8 mouse cellular contexts compared by ENCODE assay signal in genomic region chr7:120503891-120504662, GRCm38 (mm10).
DNase-seq lines count a peak whose midpoint lies in the region; ATAC-seq and TF ChIP-seq lines count a peak whose summit lies in the region.

No protein-coding gene starts in this region.

- no peaks in the 10 kb centered on the region for H3K36me3 ChIP-seq in embryonic facial prominence, embryonic 13.5 days
- H3K36me3 ChIP-seq in hindbrain, embryonic 15.5 days = no peaks in the 10 kb centered on the region
- no peaks in the 10 kb centered on the region for H3K36me3 ChIP-seq in midbrain, postnatal 0 days (ENCODE audit: insufficient read depth, low read length)

- peak overlapping the region; percentile 80 for H3K4me2 ChIP-seq in embryonic facial prominence, embryonic 13.5 days
- peak overlapping the region; percentile 82 for H3K4me2 ChIP-seq in hindbrain, embryonic 15.5 days
- H3K4me2 ChIP-seq in midbrain, postnatal 0 days (ENCODE audit: low read depth, low read length, poor library complexity, severe bottlenecking) = peak overlapping the region; percentile 68

- H3K4me1 ChIP-seq in embryonic facial prominence, embryonic 13.5 days = peaks cover 3% of the 10 kb centered on the region; the same call in 1 of the 2 replicates
- H3K4me1 ChIP-seq in hindbrain, embryonic 15.5 days (replicated peaks) = peaks cover 3% of the 10 kb centered on the region
- H3K4me1 ChIP-seq in midbrain, postnatal 0 days (ENCODE audit: insufficient read depth, low read length) = 0 out of 2 replicates have a peak, but pooled peaks cover 3% of the 10 kb centered on the region

- no peaks in the 10 kb centered on the region for H3K9me3 ChIP-seq in embryonic facial prominence, embryonic 13.5 days
- no peaks in the 10 kb centered on the region for H3K9me3 ChIP-seq in hindbrain, embryonic 15.5 days
- no peaks in the 10 kb centered on the region; the same call in 1 of the 2 replicates for H3K9me3 ChIP-seq in midbrain, postnatal 0 days (ENCODE audit: low read length)

- peak overlapping the region; percentile 42 for H3K4me3 ChIP-seq in embryonic facial prominence, embryonic 13.5 days
- H3K4me3 ChIP-seq in hindbrain, embryonic 15.5 days = peak overlapping the region; percentile 40
- peak overlapping the region; percentile 38 for H3K4me3 ChIP-seq in midbrain, postnatal 0 days (ENCODE audit: low read depth, low read length)

- H3K9ac ChIP-seq in embryonic facial prominence, embryonic 13.5 days = peak overlapping the region; percentile 64
- peak overlapping the region; percentile 41; the same call in 1 of the 2 replicates for H3K9ac ChIP-seq in hindbrain, embryonic 15.5 days
- H3K9ac ChIP-seq in midbrain, postnatal 0 days (replicated peaks; ENCODE audit: low read length, poor library complexity, severe bottlenecking) = peak overlapping the region; percentile 52

- peak; percentile 3 for DNase-seq in kidney, postnatal 14 days
- no peak for DNase-seq in kidney, adult 9 months
- no peak for DNase-seq in midbrain, postnatal 0 days (ENCODE audit: low spot score)
- no peak for DNase-seq in urinary bladder, adult 2 months (ENCODE audit: low spot score)
- DNase-seq in lung, postnatal 4 days = no peak

- peak; percentile 43; the same call in 1 of the 2 replicates for ATAC-seq in embryonic facial prominence, embryonic 13.5 days (ENCODE audit: insufficient number of reproducible peaks, insufficient read depth, low FRiP score, low TSS enrichment, low read depth)
- 0 out of 2 replicates have a peak, but pooled peaks have one; percentile 59 for ATAC-seq in hindbrain, embryonic 15.5 days (ENCODE audit: low FRiP score, low read depth)
- ATAC-seq in midbrain, postnatal 0 days (ENCODE audit: low FRiP score) = peak; percentile 44; the same call in 1 of the 2 replicates
- ATAC-seq in monocyte, adult 5-6 weeks (replicated peaks; ENCODE audit: insufficient number of reproducible peaks, low FRiP score, low TSS enrichment, poor library complexity, severe bottlenecking) = no peak

- H3K27ac ChIP-seq in embryonic facial prominence, embryonic 13.5 days = no peak overlapping the region
- no peak overlapping the region for H3K27ac ChIP-seq in hindbrain, embryonic 15.5 days (replicated peaks)
- no peak overlapping the region for H3K27ac ChIP-seq in midbrain, postnatal 0 days (ENCODE audit: low read depth, low read length)

- no peaks in the 10 kb centered on the region for H3K27me3 ChIP-seq in embryonic facial prominence, embryonic 13.5 days
- no peaks in the 10 kb centered on the region for H3K27me3 ChIP-seq in hindbrain, embryonic 15.5 days
- no peaks in the 10 kb centered on the region for H3K27me3 ChIP-seq in midbrain, postnatal 0 days (ENCODE audit: insufficient read depth, low read length)

- WGBS in embryonic facial prominence, embryonic 13.5 days = 8% methylated on average over 23 of the region's 31 CpGs
- WGBS in hindbrain, embryonic 15.5 days = 9% methylated on average over 28 of the region's 31 CpGs
- WGBS in midbrain, postnatal 0 days = 12% methylated on average over 24 of the region's 31 CpGs

- TF ChIP-seq CTCF in midbrain, postnatal 0 days (IDR thresholded peaks at IDR 0.05) = no peak
